Mouse (Mus musculus): ENCODE data around the gene Acad11. TPM values are rescaled to one million over a fixed set of nuclear protein-coding genes. Genes with fewer than 3 reads are reported as not detected.

Acad11 gene
- polyA plus RNA-seq, 1 experiment from 2014 or later, result 8.6 TPM

DNA sequence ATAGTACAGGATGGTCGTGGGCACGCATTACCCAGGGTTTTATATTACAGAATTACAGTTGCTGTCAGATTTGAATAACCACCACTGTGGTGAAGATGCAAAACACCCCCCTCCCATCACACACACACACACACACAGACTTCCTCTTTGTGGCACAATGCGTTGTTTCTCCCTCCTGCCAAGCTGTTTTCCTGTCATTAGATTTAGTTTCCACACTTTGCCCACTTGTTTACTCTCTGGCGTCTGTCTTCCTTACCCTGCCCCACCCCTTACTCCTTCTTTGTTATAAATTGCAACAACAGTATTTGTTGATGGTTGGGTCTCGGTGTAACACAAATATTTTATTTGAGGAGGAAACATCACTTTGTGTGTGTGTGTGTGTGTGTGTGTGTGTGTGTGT lies 35.1 kb downstream of the Acad11 start:
- Histone ChIP-seq H3K36me3 (ENCODE audit: control insufficient read depth, insufficient read depth, low read length) (no peaks in the 10 kb centered on the region), H3K27ac (ENCODE audit: low read depth, low read length) (no peak overlapping the region), H3K4me3 (ENCODE audit: low read depth, low read length) (no peak overlapping the region), H3K27me3 (ENCODE audit: control insufficient read depth, insufficient read depth, low read length) (no peaks in the 10 kb centered on the region), H3K4me1 (ENCODE audit: control insufficient read depth, insufficient read depth, low read length) (no peaks in the 10 kb centered on the region; the same call in 1 of the 2 replicates), H3K4me2 (no peak overlapping the region), H3K9ac (ENCODE audit: low read depth, low read length) (no peak overlapping the region), H3K9me3 (replicated peaks; ENCODE audit: control insufficient read depth, low read length) (no peaks in the 10 kb centered on the region)
- WGBS (ENCODE audit: insufficient replicate concordance), result 64% methylated on average over 5 of the region's 5 CpGs
- ATAC-seq (replicated peaks; ENCODE audit: insufficient number of reproducible peaks, low FRiP score, low TSS enrichment), result no peak

DNA sequence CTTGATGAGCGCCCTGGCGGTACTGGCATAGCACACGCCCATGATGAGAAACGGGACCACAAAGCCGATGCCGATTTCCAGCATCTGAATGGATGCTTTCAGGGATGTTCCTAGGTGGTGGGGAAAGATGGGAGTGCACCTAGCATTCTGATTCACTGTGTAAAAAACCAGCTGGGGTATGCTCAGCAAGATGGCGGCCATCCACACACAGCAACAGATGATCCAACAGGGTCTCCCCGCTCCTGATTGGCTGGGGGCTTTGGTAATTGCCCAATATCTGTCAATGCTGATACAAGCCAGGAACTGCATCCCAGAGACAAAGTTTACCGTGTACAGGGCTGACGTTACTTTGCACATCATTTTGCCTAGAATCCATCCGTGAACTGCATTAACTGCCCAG lies 35.9 kb downstream of the Acad11 start:
- no peaks in the 10 kb centered on the region for H3K36me3 ChIP-seq (ENCODE audit: control insufficient read depth, insufficient read depth, low read length)
- H3K27ac ChIP-seq (ENCODE audit: low read depth, low read length), result no peak overlapping the region
- no peaks in the 10 kb centered on the region for H3K27me3 ChIP-seq (ENCODE audit: control insufficient read depth, insufficient read depth, low read length)
- 88% methylated on average over 11 of the region's 11 CpGs for WGBS (ENCODE audit: insufficient replicate concordance)
- no peak overlapping the region for H3K4me3 ChIP-seq (ENCODE audit: low read depth, low read length)
- H3K4me2 ChIP-seq, result no peak overlapping the region
- no peak for ATAC-seq (replicated peaks; ENCODE audit: insufficient number of reproducible peaks, low FRiP score, low TSS enrichment)
- no peaks in the 10 kb centered on the region; the same call in 1 of the 2 replicates for H3K4me1 ChIP-seq (ENCODE audit: control insufficient read depth, insufficient read depth, low read length)
- no peaks in the 10 kb centered on the region for H3K9me3 ChIP-seq (replicated peaks; ENCODE audit: control insufficient read depth, low read length)
- H3K9ac ChIP-seq (ENCODE audit: low read depth, low read length), result no peak overlapping the region

- H3K4me3 ChIP-seq (ENCODE audit: low read depth, low read length), result no peak overlapping the region
- H3K27me3 ChIP-seq (ENCODE audit: control insufficient read depth, insufficient read depth, low read length), result no peaks in the 10 kb centered on the region
- no peak overlapping the region for H3K9ac ChIP-seq (ENCODE audit: low read depth, low read length)
- no peaks in the 10 kb centered on the region for H3K36me3 ChIP-seq (ENCODE audit: control insufficient read depth, insufficient read depth, low read length)
- H3K4me2 ChIP-seq, result no peak overlapping the region
- ATAC-seq (replicated peaks; ENCODE audit: insufficient number of reproducible peaks, low FRiP score, low TSS enrichment), result no peak
- H3K4me1 ChIP-seq (ENCODE audit: control insufficient read depth, insufficient read depth, low read length), result no peaks in the 10 kb centered on the region; the same call in 1 of the 2 replicates
- no peak overlapping the region for H3K27ac ChIP-seq (ENCODE audit: low read depth, low read length)
- no peaks in the 10 kb centered on the region for H3K9me3 ChIP-seq (replicated peaks; ENCODE audit: control insufficient read depth, low read length)
- 58% methylated on average over 7 of the region's 7 CpGs for WGBS (ENCODE audit: insufficient replicate concordance)
Measured at GRCm38 (mm10) chr9:104100822-104101221, 37.6 kb downstream of the Acad11 start.

GRCm38 (mm10) chr9:104101458-104101857 lies 38.3 kb downstream of the Acad11 start:
- no peaks in the 10 kb centered on the region for H3K9me3 ChIP-seq (replicated peaks; ENCODE audit: control insufficient read depth, low read length)
- H3K4me2 ChIP-seq, result no peak overlapping the region
- no peaks in the 10 kb centered on the region for H3K27me3 ChIP-seq (ENCODE audit: control insufficient read depth, insufficient read depth, low read length)
- no peak overlapping the region for H3K9ac ChIP-seq (ENCODE audit: low read depth, low read length)
- no peak for ATAC-seq (replicated peaks; ENCODE audit: insufficient number of reproducible peaks, low FRiP score, low TSS enrichment)
- WGBS (ENCODE audit: insufficient replicate concordance), result 35% methylated on average over 3 of the region's 3 CpGs
- no peaks in the 10 kb centered on the region; the same call in 1 of the 2 replicates for H3K4me1 ChIP-seq (ENCODE audit: control insufficient read depth, insufficient read depth, low read length)
- H3K4me3 ChIP-seq (ENCODE audit: low read depth, low read length), result no peak overlapping the region
- no peak overlapping the region for H3K27ac ChIP-seq (ENCODE audit: low read depth, low read length)
- no peaks in the 10 kb centered on the region for H3K36me3 ChIP-seq (ENCODE audit: control insufficient read depth, insufficient read depth, low read length)

DNA sequence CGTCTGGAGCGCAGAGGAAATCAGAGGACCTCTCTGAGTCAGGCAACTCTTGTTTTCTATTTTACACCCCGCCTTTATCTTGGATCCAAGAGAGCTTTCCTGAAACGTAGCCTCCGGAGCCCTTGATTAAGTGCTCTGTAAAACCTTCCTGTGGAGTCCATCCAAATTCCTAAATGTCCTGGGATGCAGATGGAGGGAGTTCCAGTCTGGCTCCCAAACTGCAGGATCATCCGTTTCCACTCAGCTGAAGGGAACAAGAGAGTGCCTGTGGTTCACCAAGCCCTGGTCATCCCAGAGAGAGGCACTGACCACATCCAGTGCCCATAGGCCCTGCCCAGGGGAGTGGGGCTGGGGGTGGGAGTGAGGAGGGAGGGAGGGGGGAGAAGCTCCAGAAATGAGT lies 39.1 kb downstream of the Acad11 start:
- no peaks in the 10 kb centered on the region for H3K9me3 ChIP-seq (replicated peaks; ENCODE audit: control insufficient read depth, low read length)
- H3K36me3 ChIP-seq (ENCODE audit: control insufficient read depth, insufficient read depth, low read length), result no peaks in the 10 kb centered on the region
- no peak for ATAC-seq (replicated peaks; ENCODE audit: insufficient number of reproducible peaks, low FRiP score, low TSS enrichment)
- H3K4me2 ChIP-seq, result no peak overlapping the region
- no peak overlapping the region for H3K4me3 ChIP-seq (ENCODE audit: low read depth, low read length)
- H3K27ac ChIP-seq (ENCODE audit: low read depth, low read length), result no peak overlapping the region
- WGBS (ENCODE audit: insufficient replicate concordance), result 26% methylated on average over 6 of the region's 6 CpGs
- peaks cover 2% of the 10 kb centered on the region; the same call in 1 of the 2 replicates for H3K4me1 ChIP-seq (ENCODE audit: control insufficient read depth, insufficient read depth, low read length)
- H3K27me3 ChIP-seq (ENCODE audit: control insufficient read depth, insufficient read depth, low read length), result no peaks in the 10 kb centered on the region
- H3K9ac ChIP-seq (ENCODE audit: low read depth, low read length), result no peak overlapping the region

DNA sequence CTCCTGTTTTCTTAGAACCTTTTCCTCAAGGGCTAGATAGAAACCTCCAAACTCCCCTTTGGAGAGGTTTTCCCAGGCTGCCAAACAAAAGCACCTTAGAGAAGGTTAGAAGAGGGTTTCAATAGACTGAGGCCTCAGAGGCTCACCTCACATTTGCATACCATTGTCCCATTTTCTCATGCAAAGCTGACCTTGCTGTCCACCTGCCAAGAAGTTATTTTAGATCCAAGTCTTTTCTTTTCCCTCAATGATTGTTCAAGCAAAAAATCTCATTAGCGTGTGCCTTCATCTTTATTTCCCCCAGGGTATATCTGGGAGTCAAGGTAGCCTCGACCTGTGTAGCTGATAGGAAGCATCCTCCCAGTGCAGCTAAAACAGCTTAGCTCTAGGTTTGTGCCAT lies 39.7 kb downstream of the Acad11 start:
- no peak for ATAC-seq (replicated peaks; ENCODE audit: insufficient number of reproducible peaks, low FRiP score, low TSS enrichment)
- H3K36me3 ChIP-seq (ENCODE audit: control insufficient read depth, insufficient read depth, low read length), result no peaks in the 10 kb centered on the region
- H3K9ac ChIP-seq (ENCODE audit: low read depth, low read length), result no peak overlapping the region
- 58% methylated on average over 2 of the region's 2 CpGs for WGBS (ENCODE audit: insufficient replicate concordance)
- no peaks in the 10 kb centered on the region for H3K27me3 ChIP-seq (ENCODE audit: control insufficient read depth, insufficient read depth, low read length)
- peaks cover 4% of the 10 kb centered on the region; the same call in 1 of the 2 replicates for H3K4me1 ChIP-seq (ENCODE audit: control insufficient read depth, insufficient read depth, low read length)
- no peak overlapping the region for H3K27ac ChIP-seq (ENCODE audit: low read depth, low read length)
- H3K4me2 ChIP-seq, result no peak overlapping the region
- no peak overlapping the region for H3K4me3 ChIP-seq (ENCODE audit: low read depth, low read length)
- no peaks in the 10 kb centered on the region for H3K9me3 ChIP-seq (replicated peaks; ENCODE audit: control insufficient read depth, low read length)

DNA sequence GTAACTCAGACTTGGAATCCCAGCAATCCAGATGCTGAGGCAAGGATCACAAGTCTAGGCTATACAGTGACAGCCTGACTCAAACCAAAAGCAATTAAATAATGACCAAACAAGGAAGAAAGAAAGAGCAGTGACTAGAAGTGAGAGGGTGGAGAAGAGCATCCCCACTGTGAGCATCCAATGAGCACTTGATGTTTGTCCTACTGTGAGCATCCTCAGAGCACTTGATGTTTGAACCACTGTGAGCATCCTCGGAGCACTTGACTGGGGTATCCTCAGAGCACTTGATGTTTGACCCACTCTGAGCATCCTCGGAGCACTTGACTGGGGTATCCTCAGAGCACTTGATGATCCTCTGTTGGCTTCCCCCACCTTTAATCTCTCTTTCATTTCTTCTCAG lies 41.8 kb downstream of the Acad11 start:
- Histone ChIP-seq H3K4me2 (no peak overlapping the region), H3K27me3 (ENCODE audit: control insufficient read depth, insufficient read depth, low read length) (no peaks in the 10 kb centered on the region), H3K4me1 (ENCODE audit: control insufficient read depth, insufficient read depth, low read length) (peaks cover 4% of the 10 kb centered on the region; the same call in 1 of the 2 replicates), H3K27ac (ENCODE audit: low read depth, low read length) (no peak overlapping the region), H3K9me3 (replicated peaks; ENCODE audit: control insufficient read depth, low read length) (no peaks in the 10 kb centered on the region), H3K4me3 (ENCODE audit: low read depth, low read length) (no peak overlapping the region), H3K9ac (ENCODE audit: low read depth, low read length) (no peak overlapping the region), H3K36me3 (ENCODE audit: control insufficient read depth, insufficient read depth, low read length) (no peaks in the 10 kb centered on the region)
- WGBS (ENCODE audit: insufficient replicate concordance), result 81% methylated on average over 2 of the region's 2 CpGs
- no peak for ATAC-seq (replicated peaks; ENCODE audit: insufficient number of reproducible peaks, low FRiP score, low TSS enrichment)

GRCm38 (mm10) chr9:104106930-104107329 lies 43.8 kb downstream of the Acad11 start:
- H3K36me3 ChIP-seq (ENCODE audit: control insufficient read depth, insufficient read depth, low read length), result no peaks in the 10 kb centered on the region
- WGBS (ENCODE audit: insufficient replicate concordance), result 68% methylated on average over 9 of the region's 9 CpGs
- no peak overlapping the region for H3K27ac ChIP-seq (ENCODE audit: low read depth, low read length)

DNA sequence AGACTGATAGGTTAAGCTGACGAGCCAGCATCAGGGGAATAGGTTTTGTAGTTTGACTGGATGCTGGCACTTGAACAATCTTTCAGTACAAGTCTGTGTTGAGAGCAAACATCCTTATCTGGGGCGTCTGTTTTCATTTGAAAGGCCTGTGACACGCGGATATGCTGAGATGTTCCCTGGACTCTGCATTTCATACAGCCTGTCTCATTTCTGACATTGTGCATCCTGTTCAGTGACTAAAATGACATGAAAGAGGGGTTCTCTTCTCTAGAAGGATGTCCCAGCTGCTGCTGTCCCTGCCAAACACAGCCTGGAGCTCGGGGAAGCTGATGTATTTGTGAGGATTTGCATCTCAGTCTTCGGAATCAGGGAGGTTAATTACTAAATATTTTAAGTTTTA lies 44.3 kb downstream of the Acad11 start:
- 40% methylated on average over 6 of the region's 6 CpGs for WGBS (ENCODE audit: insufficient replicate concordance)
- ATAC-seq (replicated peaks; ENCODE audit: insufficient number of reproducible peaks, low FRiP score, low TSS enrichment), result no peak
- Histone ChIP-seq H3K27ac (ENCODE audit: low read depth, low read length) (no peak overlapping the region), H3K4me1 (ENCODE audit: control insufficient read depth, insufficient read depth, low read length) (peaks cover 4% of the 10 kb centered on the region; the same call in 1 of the 2 replicates), H3K36me3 (ENCODE audit: control insufficient read depth, insufficient read depth, low read length) (no peaks in the 10 kb centered on the region), H3K9me3 (replicated peaks; ENCODE audit: control insufficient read depth, low read length) (0 out of 2 replicates have a peak, but pooled peaks cover 3% of the 10 kb centered on the region), H3K4me3 (ENCODE audit: low read depth, low read length) (no peak overlapping the region), H3K27me3 (ENCODE audit: control insufficient read depth, insufficient read depth, low read length) (no peaks in the 10 kb centered on the region), H3K9ac (ENCODE audit: low read depth, low read length) (no peak overlapping the region), H3K4me2 (no peak overlapping the region)

More at GRCm38 (mm10) chr9:104106930-104107329, 43.8 kb downstream of the Acad11 start:
- no peaks in the 10 kb centered on the region for H3K27me3 ChIP-seq (ENCODE audit: control insufficient read depth, insufficient read depth, low read length)
- H3K4me2 ChIP-seq, result no peak overlapping the region
- H3K9ac ChIP-seq (ENCODE audit: low read depth, low read length), result no peak overlapping the region
- H3K4me1 ChIP-seq (ENCODE audit: control insufficient read depth, insufficient read depth, low read length), result peaks cover 4% of the 10 kb centered on the region; the same call in 1 of the 2 replicates
- H3K9me3 ChIP-seq (replicated peaks; ENCODE audit: control insufficient read depth, low read length), result 0 out of 2 replicates have a peak, but pooled peaks cover 3% of the 10 kb centered on the region
- no peak for ATAC-seq (replicated peaks; ENCODE audit: insufficient number of reproducible peaks, low FRiP score, low TSS enrichment)
- no peak overlapping the region for H3K4me3 ChIP-seq (ENCODE audit: low read depth, low read length)

Measured in heart, embryonic 11.5 days (tissue).